Mouse (Mus musculus): ENCODE results near the gene Plekha4.

DNA sequence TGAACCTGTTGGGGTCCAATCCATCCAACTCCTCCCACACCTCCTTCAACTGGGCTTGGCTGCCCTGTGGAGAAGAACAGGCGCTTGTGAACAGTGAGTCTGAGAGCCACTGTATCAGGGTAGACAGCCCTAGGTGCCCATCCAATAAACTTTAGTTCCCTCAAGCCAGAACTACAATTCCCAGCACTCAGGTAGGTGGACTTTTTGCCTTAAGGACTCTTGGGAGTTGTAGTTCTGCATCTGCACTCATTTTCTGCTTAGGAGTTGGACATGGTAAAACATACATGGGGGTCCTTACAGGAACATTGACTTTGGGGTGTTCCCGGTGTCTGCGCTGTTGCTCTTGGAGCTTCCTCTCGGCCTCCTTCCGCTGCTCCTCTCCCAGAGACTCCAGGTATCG lies 27.7 kb upstream of the Plekha4 start:
- TF ChIP-seq CTCF (IDR thresholded peaks at IDR 0.05): no peak
- no peak for TF ChIP-seq EP300 (IDR thresholded peaks at IDR 0.05; ENCODE audit: insufficient read depth, low read depth, low read length)
- no peak for TF ChIP-seq POLR2A (IDR thresholded peaks at IDR 0.05; ENCODE audit: insufficient read depth, low read depth, low read length)

All from heart, adult 2 months (tissue).